Mouse (Mus musculus) left cerebral cortex, adult 8-10 months (tissue): ENCODE data around the gene Alyref. TPM values are rescaled to one million over a fixed set of nuclear protein-coding genes. Genes with fewer than 3 reads are reported as not detected.

Source experiments
- DNase-seq, 2 experiments: peaks; one replicate each; pipeline ENCODE4 v3.0.0; 2022; ENCODE audit warnings: low spot score in 2 of 2
- microRNA-seq, 2 experiments: library from miRNA; unstranded; fragments of <30 nt; microRNA quantifications; one replicate each; pipeline ENCODE4 v1.2.0; 2022
- total RNA-seq, 4 experiments: library from RNA; stranded (reverse); gene quantifications; 2 replicates each; pipeline ENCODE4 v1.2.4; 2022

Gene Alyref
- total RNA-seq, 4 experiments from 2014 or later: 47.7 to 64.6 (median 51.9) TPM

- no peak for DNase-seq
Observed at GRCm38 (mm10) chr11:120548214-120548613, 50.0 kb downstream of the Alyref start.

- DNase-seq: no peak
Observed at GRCm38 (mm10) chr11:120547469-120547868, 50.7 kb downstream of the Alyref start.

- DNase-seq: no peak
Observed at GRCm38 (mm10) chr11:120545964-120546363, 52.2 kb downstream of the Alyref start.

- no peak for DNase-seq
Observed at GRCm38 (mm10) chr11:120542376-120542775, 55.8 kb downstream of the Alyref start.

Small RNA genes lying within 50 kb of the gene (microRNA-seq; reads per million reads assigned to microRNA genes)
- gene Mir6936: 0.63 to 2.4 reads per million in 2 experiments

Other genes starting within 250 kb of the Alyref start
- gene Actg1, start 249.8 kb downstream of the Alyref start, total RNA-seq: 1,000 to 10,000 TPM; 1,267 to 1,347 (median 1,329) TPM
- gene Fscn2, start 236.8 kb downstream of the Alyref start, total RNA-seq: 1 to 10 TPM in 1 of 4 experiments, under 1 TPM in 1, not detected in 2; 0.37 to 1.2 TPM
- 10 to 100 TPM; 14.0 to 17.2 (median 14.9) TPM for gene Faap100, start 219.6 kb downstream of the Alyref start, total RNA-seq
- 10 to 100 TPM; 64.8 to 69.9 (median 68.4) TPM for gene Nploc4, start 160.7 kb downstream of the Alyref start, total RNA-seq
- gene Tspan10, start 155.7 kb downstream of the Alyref start, total RNA-seq: 1 to 10 TPM in 2 of 4 experiments, not detected in 2; 2.0 to 2.4 TPM
- under 1 TPM; 0.30 to 0.96 (median 0.41) TPM for gene Pde6g, start 144.9 kb downstream of the Alyref start, total RNA-seq
- gene Oxld1, start 140.3 kb downstream of the Alyref start, total RNA-seq: 10 to 100 TPM; 13.6 to 20.6 (median 17.4) TPM
- 10 to 100 TPM; 16.8 to 25.8 (median 22.1) TPM for gene Ccdc137, start 140.2 kb downstream of the Alyref start, total RNA-seq
- 10 to 100 TPM; 52.6 to 63.3 (median 56.8) TPM for gene Arl16, start 130.8 kb downstream of the Alyref start, total RNA-seq
- gene Mrpl12, start 113.8 kb downstream of the Alyref start, total RNA-seq: 10 to 100 TPM; 63.2 to 67.7 (median 64.4) TPM
- 10 to 100 TPM; 21.2 to 25.8 (median 24.0) TPM for gene Slc25a10, start 106.5 kb downstream of the Alyref start, total RNA-seq
- gene Gcgr, start 67.7 kb downstream of the Alyref start, total RNA-seq: under 1 TPM in 1 of 4 experiments, not detected in 3; 0.17 TPM
- gene Mcrip1, start 48.6 kb downstream of the Alyref start, total RNA-seq: 10 to 100 TPM; 71.6 to 75.9 (median 74.1) TPM
- gene Ppp1r27, start 47.2 kb downstream of the Alyref start, total RNA-seq: not detected
- gene P4hb, start 25.1 kb downstream of the Alyref start, total RNA-seq: 100 to 1,000 TPM; 110 to 142 (median 130) TPM
- 100 to 1,000 TPM; 307 to 323 (median 320) TPM for gene Arhgdia, start 16.7 kb downstream of the Alyref start, total RNA-seq
- 100 to 1,000 TPM in 2 of 4 experiments, 10 to 100 TPM in 2; 98.1 to 101 (median 99.4) TPM for gene Anapc11, start 56 bp upstream of the Alyref start, total RNA-seq
- 1 to 10 TPM in 2 of 4 experiments, not detected in 2; 1.1 to 1.8 TPM for gene Npb, start 10.1 kb upstream of the Alyref start, total RNA-seq
- 100 to 1,000 TPM; 109 to 140 (median 124) TPM for gene Pcyt2, start 19.6 kb upstream of the Alyref start, total RNA-seq
- 10 to 100 TPM; 30.5 to 45.3 (median 34.7) TPM for gene Sirt7, start 26.9 kb upstream of the Alyref start, total RNA-seq
- gene Mafg, start 35.2 kb upstream of the Alyref start, total RNA-seq: 10 to 100 TPM; 66.8 to 77.2 (median 73.1) TPM
- gene Pycr1, start 45.4 kb upstream of the Alyref start, total RNA-seq: 1 to 10 TPM; 1.5 to 2.3 (median 1.8) TPM
- gene Myadml2, start 49.8 kb upstream of the Alyref start, total RNA-seq: 10 to 100 TPM in 3 of 4 experiments, 1 to 10 TPM in 1; 9.3 to 12.0 (median 10.7) TPM
- gene Notum, start 62.8 kb upstream of the Alyref start, total RNA-seq: 1 to 10 TPM; 2.1 to 7.1 (median 4.0) TPM
- 10 to 100 TPM; 57.0 to 64.7 (median 61.2) TPM for gene Aspscr1, start 74.6 kb upstream of the Alyref start, total RNA-seq
- 10 to 100 TPM; 19.2 to 23.3 (median 22.2) TPM for gene Cenpx, start 115.4 kb upstream of the Alyref start, total RNA-seq
- 10 to 100 TPM; 39.8 to 56.7 (median 51.2) TPM for gene Lrrc45, start 115.6 kb upstream of the Alyref start, total RNA-seq
- gene Rac3, start 123.1 kb upstream of the Alyref start, total RNA-seq: 10 to 100 TPM; 39.2 to 40.0 (median 39.6) TPM
- 10 to 100 TPM in 2 of 4 experiments, 1 to 10 TPM in 2; 7.9 to 12.9 (median 9.4) TPM for gene Dcxr, start 128.9 kb upstream of the Alyref start, total RNA-seq
- gene Cbr2, start 133.7 kb upstream of the Alyref start, total RNA-seq: 1 to 10 TPM in 3 of 4 experiments, under 1 TPM in 1; 0.99 to 2.7 (median 1.9) TPM
- gene Hmga1b, start 164.4 kb upstream of the Alyref start, total RNA-seq: 10 to 100 TPM; 23.0 to 43.0 (median 30.6) TPM
- 10 to 100 TPM; 49.0 to 56.6 (median 52.3) TPM for gene Rfng, start 185.8 kb upstream of the Alyref start, total RNA-seq
- 100 to 1,000 TPM; 142 to 151 (median 146) TPM for gene Gps1, start 185.9 kb upstream of the Alyref start, total RNA-seq
- gene Dus1l, start 198.0 kb upstream of the Alyref start, total RNA-seq: 10 to 100 TPM; 41.4 to 47.9 (median 46.1) TPM
- gene Fasn, start 226.2 kb upstream of the Alyref start, total RNA-seq: 100 to 1,000 TPM; 176 to 199 (median 193) TPM